Mouse (Mus musculus) cerebellum, adult 2 months (tissue): Measurements from ENCODE around the gene Ctxn1.

ENCODE experiments used
- CTCF ChIP-seq: fragments of 200-500 bp; IDR thresholded peaks from 2 replicates; pipeline ENCODE4 v1.5.1; 2011; ENCODE audit warnings: low read depth, mild to moderate bottlenecking, control low read depth, low read length, moderate library complexity, borderline replicate concordance; ENCODE audit not compliant: insufficient read depth
- POLR2A ChIP-seq: fragments of 200-500 bp; IDR thresholded peaks from 2 replicates; pipeline ENCODE4 v1.6.1; 2011; ENCODE audit warnings: low read length, control low read depth, borderline replicate concordance; ENCODE audit not compliant: insufficient read depth

DNA sequence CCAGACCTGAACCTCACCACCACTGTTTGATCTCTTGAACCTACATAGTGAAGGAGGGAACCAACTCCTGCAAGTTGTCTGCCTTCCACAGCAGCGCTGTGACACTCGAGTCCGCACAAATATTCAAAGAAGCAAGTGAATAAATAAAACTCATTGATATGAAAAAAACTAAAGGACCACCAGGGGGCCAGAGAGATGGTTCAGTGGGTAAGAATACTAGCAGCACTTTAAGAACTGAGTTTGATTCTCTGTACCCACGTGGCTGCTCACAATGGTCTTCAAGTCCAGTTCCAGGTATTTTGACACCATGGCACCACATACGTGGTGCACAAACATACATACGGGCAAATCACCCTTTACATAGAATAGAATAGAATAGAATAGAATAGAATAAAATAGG lies 48.0 kb downstream of the Ctxn1 start:
- TF ChIP-seq POLR2A (no peak), CTCF (no peak)
